Mouse (Mus musculus): ENCODE measurements at regions not wholly inside any gene's neighbourhood (a gene's known extent, or its start where the extent isn't known, plus 50 kb on each side); places are given as distances from the start of the nearest gene placed in this dataset.

GRCm38 (mm10) chr2:128334757-128335500 lies 209.1 kb downstream of the Bcl2l11 start:
- DNase-seq (ENCODE audit: extremely low spot score, low spot score): no peak

GRCm38 (mm10) chr2:128337192-128337591 lies 211.4 kb downstream of the Bcl2l11 start:
- DNase-seq (ENCODE audit: extremely low spot score, low spot score): no peak

- DNase-seq (ENCODE audit: extremely low spot score, low spot score): no peak
Observed at GRCm38 (mm10) chr2:128337791-128338190, 212.0 kb downstream of the Bcl2l11 start.

- DNase-seq (ENCODE audit: extremely low spot score, low spot score): no peak
Observed at GRCm38 (mm10) chr2:128338474-128338873, 212.6 kb downstream of the Bcl2l11 start.

GRCm38 (mm10) chr2:128339061-128339642 lies 213.3 kb downstream of the Bcl2l11 start:
- DNase-seq (ENCODE audit: extremely low spot score, low spot score): no peak

GRCm38 (mm10) chr2:128339643-128340487 lies 214.0 kb downstream of the Bcl2l11 start:
- DNase-seq (ENCODE audit: extremely low spot score, low spot score): no peak

GRCm38 (mm10) chr2:128340631-128341240 lies 214.9 kb downstream of the Bcl2l11 start:
- no peak for DNase-seq (ENCODE audit: extremely low spot score, low spot score)

GRCm38 (mm10) chr2:128342212-128342611 lies 216.4 kb downstream of the Bcl2l11 start:
- no peak for DNase-seq (ENCODE audit: extremely low spot score, low spot score)

GRCm38 (mm10) chr2:128345557-128345956 lies 219.7 kb downstream of the Bcl2l11 start:
- DNase-seq (ENCODE audit: extremely low spot score, low spot score): no peak

- no peak for DNase-seq (ENCODE audit: extremely low spot score, low spot score)
Observed at GRCm38 (mm10) chr2:128348556-128348955, 222.7 kb downstream of the Bcl2l11 start.

- DNase-seq (ENCODE audit: extremely low spot score, low spot score): no peak
Observed at GRCm38 (mm10) chr2:128351405-128351804, 225.6 kb downstream of the Bcl2l11 start.

GRCm38 (mm10) chr2:128352533-128352932 lies 226.7 kb downstream of the Bcl2l11 start:
- DNase-seq (ENCODE audit: extremely low spot score, low spot score): no peak

GRCm38 (mm10) chr2:128353457-128353856 lies 227.6 kb downstream of the Bcl2l11 start:
- DNase-seq (ENCODE audit: extremely low spot score, low spot score): no peak

GRCm38 (mm10) chr2:128356326-128356725 lies 230.5 kb downstream of the Bcl2l11 start:
- DNase-seq (ENCODE audit: extremely low spot score, low spot score): no peak

- no peak for DNase-seq (ENCODE audit: extremely low spot score, low spot score)
Observed at GRCm38 (mm10) chr2:128359106-128359505, 231.9 kb upstream of the Spdye4c start.

GRCm38 (mm10) chr2:128360517-128360916 lies 230.5 kb upstream of the Spdye4c start:
- no peak for DNase-seq (ENCODE audit: extremely low spot score, low spot score)

GRCm38 (mm10) chr2:128361436-128361835 lies 229.6 kb upstream of the Spdye4c start:
- no peak for DNase-seq (ENCODE audit: extremely low spot score, low spot score)

GRCm38 (mm10) chr2:128364161-128364560 lies 226.8 kb upstream of the Spdye4c start:
- peak; percentile 48 for DNase-seq (ENCODE audit: extremely low spot score, low spot score)

GRCm38 (mm10) chr2:128365004-128365403 lies 226.0 kb upstream of the Spdye4c start:
- no peak for DNase-seq (ENCODE audit: extremely low spot score, low spot score)

- no peak for DNase-seq (ENCODE audit: extremely low spot score, low spot score)
Observed at GRCm38 (mm10) chr2:128365775-128366174, 225.2 kb upstream of the Spdye4c start.

GRCm38 (mm10) chr2:128367266-128368150 lies 223.5 kb upstream of the Spdye4c start:
- no peak for DNase-seq (ENCODE audit: extremely low spot score, low spot score)
